Mouse (Mus musculus) spleen, adult 2 months (tissue): ENCODE data around the gene Tubg1. TPM values are rescaled to one million over a fixed set of nuclear protein-coding genes. Genes with fewer than 3 reads are reported as not detected.
"Not testable (repeated sequence)": the region's sequence is repeated elsewhere in the genome, so short reads cannot be mapped to it uniquely, and the experiment has no call there.

Source experiments
- DNase-seq, 2 experiments: peaks; one replicate each; pipeline versions ENCODE4 v3.0.0 to v3.0.0-alpha.2; 2012 to 2021; ENCODE audit warnings: low spot score in 2 of 2, low read depth in 1 of 2
- H3K27ac ChIP-seq: fragments of 200-500 bp; 2 replicates; pipeline ENCODE4 v1.5.1; 2012; ENCODE audit warnings: low read length, inconsistent platforms; ENCODE audit not compliant: insufficient read depth
- H3K27me3 ChIP-seq: fragments of 200-500 bp; 2 replicates; pipeline ENCODE4 v1.6.1; 2012; ENCODE audit warnings: mild to moderate bottlenecking, moderate library complexity, low read length, inconsistent platforms; ENCODE audit not compliant: control insufficient read depth, insufficient read depth
- H3K36me3 ChIP-seq: fragments of 200-500 bp; 2 replicates; pipeline ENCODE4 v1.6.1; 2012; ENCODE audit warnings: mild to moderate bottlenecking, low read length, inconsistent platforms; ENCODE audit not compliant: control insufficient read depth, insufficient read depth
- H3K4me1 ChIP-seq: fragments of 200-500 bp; 2 replicates; pipeline ENCODE4 v1.6.1; 2011; ENCODE audit warnings: inconsistent platforms; ENCODE audit not compliant: control insufficient read depth, insufficient read depth, insufficient read length
- H3K4me3 ChIP-seq: fragments of 200-500 bp; 2 replicates; pipeline ENCODE4 v1.5.1; 2011; ENCODE audit warnings: mild to moderate bottlenecking, inconsistent platforms; ENCODE audit not compliant: insufficient read depth, insufficient read length; ENCODE audit errors: extremely low read depth
- CTCF ChIP-seq: fragments of 200-500 bp; IDR thresholded peaks from 2 replicates; pipeline ENCODE4 v1.5.1; 2011; ENCODE audit warnings: mild to moderate bottlenecking, inconsistent platforms; ENCODE audit not compliant: insufficient read depth, insufficient read length, insufficient replicate concordance; ENCODE audit errors: extremely low read depth
- POLR2A ChIP-seq: fragments of 200-500 bp; IDR thresholded peaks from 2 replicates; pipeline ENCODE4 v1.6.1; 2011; ENCODE audit warnings: low read depth, low read length, inconsistent platforms
- WGBS: fragments of 180-500 bp; shearing (Covaris S2); methylation state at CpG from one replicate; pipeline ENCODE4 v1.1.7; 2018; 5-methylcytosine and 5-hydroxymethylcytosine counted together
- polyA plus RNA-seq: library from polyadenylated mRNA; depleted of rRNA; stranded (reverse); fragments of >200 nt; gene quantifications from 2 replicates; pipeline ENCODE4 v1.2.3, GENCODE M21; 2012

The Tubg1 gene
- polyA plus RNA-seq, 1 experiment = 17.7 TPM

DNA sequence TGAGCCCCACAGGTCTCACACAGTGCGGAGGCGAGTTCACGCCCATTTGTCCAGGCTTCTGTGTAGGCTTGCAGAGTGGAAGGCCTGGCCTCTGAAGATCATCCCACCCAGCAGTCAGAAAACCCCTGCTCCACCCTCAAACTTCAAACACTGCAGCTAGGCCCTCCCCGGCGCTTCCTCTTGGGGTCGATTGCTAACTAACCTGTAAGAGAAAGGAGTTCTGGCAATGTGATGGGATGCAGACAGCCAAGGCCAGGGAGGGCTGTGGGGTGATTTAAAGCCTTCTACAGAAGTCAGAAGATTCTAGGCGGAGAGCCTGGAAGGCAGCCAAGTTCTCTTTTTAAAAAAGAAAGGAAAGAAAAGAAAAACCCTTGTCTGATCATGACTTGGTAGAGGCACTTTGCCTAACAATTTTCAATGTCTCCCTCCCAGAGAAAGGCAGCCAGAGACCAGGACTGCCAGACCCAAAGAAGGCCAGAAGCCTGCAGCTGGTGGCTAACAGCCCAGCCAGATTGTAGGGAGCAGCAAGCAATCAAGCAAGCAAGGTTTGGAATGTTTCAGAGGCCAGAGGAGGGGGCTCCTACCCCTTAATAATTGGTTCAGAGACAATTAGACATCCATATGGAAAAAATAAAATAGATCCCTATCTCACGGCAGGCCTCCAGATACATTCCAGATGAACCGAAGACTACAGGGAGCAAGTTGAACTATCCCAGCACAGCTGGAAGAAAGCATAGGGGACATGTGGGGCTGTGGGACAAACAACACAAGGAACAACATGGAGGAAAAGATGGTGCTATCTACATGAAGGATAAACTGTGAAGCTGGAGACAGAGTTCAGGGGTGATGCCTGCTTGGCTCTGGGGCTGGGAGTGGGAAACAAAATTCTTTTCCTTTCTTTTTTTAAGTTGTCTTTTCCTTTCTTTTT lies 29.7 kb downstream of the Tubg1 start:
- 54% methylated on average over 9 of the region's 9 CpGs for WGBS

DNA sequence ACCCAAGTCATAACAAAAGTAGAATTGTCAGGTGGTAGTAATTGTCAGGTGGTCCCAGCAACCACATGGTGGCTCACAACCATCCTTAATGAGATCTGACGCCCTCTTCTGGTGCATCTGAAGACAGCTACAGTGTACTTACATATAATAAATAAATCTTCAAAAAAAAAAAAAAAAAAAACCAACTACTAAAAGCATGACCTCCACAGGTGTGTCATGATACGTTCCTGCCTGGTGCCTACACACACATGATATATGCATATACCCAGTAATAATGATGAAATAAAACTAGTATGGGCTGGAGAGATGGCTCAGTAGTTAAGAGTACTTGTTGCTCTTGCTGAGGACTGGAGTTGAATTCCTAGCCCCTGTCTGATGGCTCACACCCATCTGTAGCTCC lies 31.3 kb downstream of the Tubg1 start:
- no peak for DNase-seq
- 65% methylated on average over 2 of the region's 2 CpGs for WGBS

More for the DNA sequence above, 29.7 kb downstream of the Tubg1 start:
- no peaks in the 10 kb centered on the region for H3K27me3 ChIP-seq
- TF ChIP-seq CTCF (no peak), POLR2A (no peak)
- no peaks in the 10 kb centered on the region for H3K36me3 ChIP-seq
- H3K4me3 ChIP-seq = no peak overlapping the region
- no peaks in the 10 kb centered on the region for H3K4me1 ChIP-seq
- no peak for DNase-seq
- no peak overlapping the region for H3K27ac ChIP-seq

DNA sequence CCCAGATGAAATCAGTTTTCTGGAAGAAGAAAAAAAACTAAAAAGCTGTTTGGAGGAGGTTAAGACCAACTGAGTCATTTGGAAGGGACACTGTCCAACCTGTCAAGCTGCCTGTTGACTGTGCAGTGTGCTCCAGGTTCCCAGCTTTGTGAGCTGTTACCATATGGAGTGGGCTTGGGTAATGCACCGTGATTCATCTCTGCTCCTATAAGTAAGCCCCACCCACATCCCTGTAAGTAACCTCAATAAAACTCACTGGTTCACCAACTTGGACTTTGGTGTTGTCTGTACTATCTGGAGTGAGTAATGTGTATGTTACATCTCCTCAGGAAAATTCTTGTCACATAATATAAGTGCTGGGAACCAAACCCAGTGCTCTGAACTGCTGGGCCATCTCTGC lies 33.1 kb downstream of the Tubg1 start:
- WGBS = 85% methylated on average over 1 of the region's 1 CpGs
- H3K27ac ChIP-seq = no peak overlapping the region
- TF ChIP-seq CTCF (no peak), POLR2A (no peak)
- H3K27me3 ChIP-seq = no peaks in the 10 kb centered on the region
- no peak overlapping the region for H3K4me3 ChIP-seq
- H3K4me1 ChIP-seq = peaks cover 4% of the 10 kb centered on the region; the same call in 1 of the 2 replicates
- DNase-seq = no peak
- no peaks in the 10 kb centered on the region for H3K36me3 ChIP-seq

More for the DNA sequence above, 31.3 kb downstream of the Tubg1 start:
- no peak overlapping the region for H3K4me3 ChIP-seq
- H3K4me1 ChIP-seq = peaks cover 2% of the 10 kb centered on the region; the same call in 1 of the 2 replicates
- no peak overlapping the region for H3K27ac ChIP-seq
- no peaks in the 10 kb centered on the region for H3K27me3 ChIP-seq
- TF ChIP-seq CTCF (no peak), POLR2A (no peak)
- no peaks in the 10 kb centered on the region for H3K36me3 ChIP-seq

DNA sequence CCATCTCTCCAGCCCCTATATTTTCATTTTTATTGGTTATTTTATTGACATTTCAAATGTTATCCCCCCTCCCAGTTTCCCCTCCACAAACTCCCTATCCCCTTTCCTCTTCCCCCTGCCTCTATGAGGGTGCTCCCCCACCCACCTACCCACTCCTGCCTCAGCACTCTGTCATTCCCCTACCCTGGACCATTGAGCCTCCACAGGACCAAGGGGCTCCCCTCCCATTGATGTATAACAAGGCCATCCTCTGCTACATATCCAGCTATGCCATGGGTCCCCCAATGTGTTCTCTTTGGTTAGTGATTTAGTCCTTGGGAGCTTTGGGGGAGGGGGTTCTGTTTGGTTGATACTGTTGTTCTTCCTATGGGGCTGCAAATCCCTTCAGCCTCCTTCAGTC lies 34.9 kb downstream of the Tubg1 start:
- Histone ChIP-seq H3K4me1 (peaks cover 4% of the 10 kb centered on the region; the same call in 1 of the 2 replicates), H3K27ac (no peak overlapping the region), H3K36me3 (no peaks in the 10 kb centered on the region), H3K27me3 (no peaks in the 10 kb centered on the region), H3K4me3 (no peak overlapping the region)
- no peak for DNase-seq
- TF ChIP-seq CTCF (no peak), POLR2A (no peak)

DNA sequence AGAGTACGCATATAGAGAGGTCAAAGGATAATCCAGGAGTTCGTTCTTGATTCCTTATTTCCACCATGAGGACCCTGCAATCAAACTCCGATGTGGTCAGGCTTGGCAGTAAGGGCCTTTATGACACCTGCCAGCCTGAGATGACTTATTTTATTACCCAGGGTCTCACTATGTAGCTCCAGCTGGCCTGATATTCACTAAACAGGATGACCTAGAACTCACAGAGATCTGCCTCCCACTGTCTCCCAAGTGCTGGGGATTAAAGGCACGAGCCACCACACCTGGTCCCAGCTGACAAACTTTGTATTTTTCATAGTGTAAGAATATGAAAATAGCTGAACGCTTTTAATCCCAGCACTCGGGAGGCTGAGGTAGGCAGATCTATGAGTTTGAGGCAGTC lies 35.4 kb downstream of the Tubg1 start:
- no peaks in the 10 kb centered on the region for H3K27me3 ChIP-seq
- no peak for DNase-seq
- H3K36me3 ChIP-seq = no peaks in the 10 kb centered on the region
- peaks cover 4% of the 10 kb centered on the region; the same call in 1 of the 2 replicates for H3K4me1 ChIP-seq
- H3K27ac ChIP-seq = no peak overlapping the region
- TF ChIP-seq CTCF (no peak), POLR2A (no peak)
- 83% methylated on average over 6 of the region's 6 CpGs for WGBS
- no peak overlapping the region for H3K4me3 ChIP-seq

DNA sequence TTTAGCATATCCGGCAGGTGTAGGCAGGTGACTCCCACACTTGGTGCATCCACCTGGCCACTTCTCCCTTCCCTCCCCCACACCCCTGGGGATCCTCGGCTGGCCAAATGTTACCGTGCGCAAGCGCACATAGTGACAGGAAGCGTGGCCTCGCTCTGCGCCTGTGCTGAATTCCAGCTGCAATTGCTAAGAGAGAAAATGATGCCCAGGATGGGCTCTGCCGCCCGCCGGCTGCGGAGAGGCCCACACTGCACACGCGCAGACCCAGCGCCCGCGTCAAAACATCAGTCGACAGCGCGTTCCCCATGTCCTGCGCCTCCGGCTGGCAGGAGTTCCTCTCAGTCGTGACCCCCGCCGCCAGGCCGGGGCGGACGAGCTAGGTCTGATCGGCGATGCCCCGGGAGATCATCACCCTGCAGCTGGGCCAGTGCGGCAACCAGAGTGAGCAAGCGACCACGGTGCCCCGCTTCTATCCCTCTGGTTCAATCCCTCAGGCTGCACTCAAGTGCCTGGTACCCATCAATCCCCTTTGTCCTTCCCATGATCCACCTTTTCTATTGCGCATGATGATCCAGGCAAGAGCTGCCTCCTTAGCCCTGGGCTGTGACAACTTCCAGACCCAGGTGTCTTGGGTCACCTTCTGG lies 36.1 kb downstream of the Tubg1 start, which contains the start of gene Tubg2:
TSS of gene Tubg2 (plus strand) at position 180 of the 644 bp plus-strand sequence.
- 5% methylated on average over 36 of the region's 36 CpGs for WGBS
- peaks cover 4% of the 10 kb centered on the region; the same call in 1 of the 2 replicates for H3K4me1 ChIP-seq
- no peaks in the 10 kb centered on the region for H3K27me3 ChIP-seq
- no peaks in the 10 kb centered on the region for H3K36me3 ChIP-seq
- H3K4me3 ChIP-seq = peak within 1 kb of the TSS; percentile 50
- peak within 1 kb of the TSS; percentile 45; the same call in 1 of the 2 replicates for H3K27ac ChIP-seq
- peak; percentile 50 to 67 for DNase-seq
- TF ChIP-seq POLR2A (no peak), CTCF (no peak)

DNA sequence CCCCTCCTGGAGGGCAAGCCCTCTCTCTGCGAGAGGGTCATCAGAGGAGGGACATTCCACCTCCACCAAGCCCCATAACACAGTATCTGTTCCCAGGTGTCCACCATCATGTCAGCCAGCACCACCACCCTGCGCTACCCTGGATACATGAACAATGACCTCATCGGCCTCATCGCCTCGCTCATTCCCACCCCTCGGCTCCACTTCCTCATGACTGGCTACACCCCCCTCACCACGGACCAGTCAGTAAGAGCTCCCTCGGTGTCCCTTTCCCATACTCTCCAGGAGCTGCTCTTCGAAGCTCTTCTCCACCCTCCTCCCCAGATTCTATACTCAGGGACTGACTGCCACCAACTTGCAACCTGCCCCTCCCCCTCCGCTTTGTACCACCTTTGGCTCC lies 40.4 kb downstream of the Tubg1 start:
- H3K4me1 ChIP-seq, DNase-seq, H3K4me3 ChIP-seq, H3K36me3 ChIP-seq, H3K27ac ChIP-seq: not testable (repeated sequence)
- 78% methylated on average over 10 of the region's 10 CpGs for WGBS
- H3K27me3 ChIP-seq = peaks cover 16% of the 10 kb centered on the region

DNA sequence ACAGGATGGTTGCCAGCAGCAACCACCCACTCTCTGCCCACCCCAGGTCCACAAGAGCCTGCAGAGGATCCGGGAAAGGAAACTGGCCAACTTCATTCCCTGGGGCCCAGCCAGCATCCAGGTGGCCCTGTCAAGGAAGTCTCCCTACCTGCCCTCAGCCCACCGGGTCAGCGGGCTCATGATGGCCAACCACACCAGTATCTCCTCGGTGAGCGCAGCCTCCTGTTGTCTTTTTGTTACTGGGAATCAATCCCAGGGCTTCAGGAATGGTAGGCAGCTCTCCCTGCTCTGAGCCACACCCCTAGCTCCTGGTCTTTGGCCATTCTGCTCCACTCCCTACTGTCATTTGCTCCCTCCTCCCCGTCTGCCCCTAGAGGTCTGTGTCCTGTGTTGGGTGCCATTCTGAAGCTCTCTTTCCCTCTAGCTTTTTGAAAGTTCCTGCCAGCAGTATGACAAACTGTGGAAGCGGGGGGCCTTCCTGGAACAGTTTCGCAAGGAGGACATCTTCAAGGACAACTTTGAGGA lies 41.3 kb downstream of the Tubg1 start:
- not testable (repeated sequence) for H3K4me3 ChIP-seq, H3K4me1 ChIP-seq, H3K36me3 ChIP-seq, DNase-seq, H3K27ac ChIP-seq
- H3K27me3 ChIP-seq = peaks cover 19% of the 10 kb centered on the region
- WGBS = 85% methylated on average over 8 of the region's 8 CpGs
